ENCODE assay signal across 23 mouse cellular contexts in the genomic region with DNA sequence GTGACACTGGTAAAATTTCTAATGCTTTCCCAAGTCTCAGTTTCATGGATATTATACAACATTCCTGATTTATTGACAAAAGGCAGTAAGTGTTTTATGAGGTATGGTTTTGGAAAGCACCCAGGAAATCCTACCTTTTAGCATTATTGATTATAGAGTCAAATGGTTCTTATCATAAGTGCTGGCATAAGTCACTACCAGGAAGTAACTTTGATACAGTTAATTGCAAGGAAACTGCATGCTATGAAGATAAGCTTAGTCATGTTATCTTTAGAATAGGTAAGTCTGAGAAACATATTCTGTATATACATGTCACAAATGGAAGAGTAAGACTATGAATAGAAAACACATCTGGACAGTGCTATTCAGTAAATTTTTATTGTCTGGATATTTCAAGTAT.
DNase-seq lines count a peak whose midpoint lies in the region; ATAC-seq and TF ChIP-seq lines count a peak whose summit lies in the region.
"Had no signal": no experiment of that assay in that cellular context is flagged by ENCODE, and none has a peak within 500 bp of the region (broad histone marks: within the 10 kb centered on the region; RNA-seq: fewer than 3 reads in every experiment).

No protein-coding gene starts in this region.

- TF ChIP-seq EP300 in stomach, postnatal 0 days (optimal IDR thresholded peaks at IDR 0.05) = no peak

- no peak for TF ChIP-seq CTCF in intestine, postnatal 0 days (IDR thresholded peaks at IDR 0.05; ENCODE audit: low read depth)
- TF ChIP-seq CTCF in stomach, postnatal 0 days (IDR thresholded peaks at IDR 0.05; ENCODE audit: low read depth) = no peak

- H3K27me3 ChIP-seq in intestine, embryonic 15.5 days (replicated peaks) = no peaks in the 10 kb centered on the region
- no peaks in the 10 kb centered on the region for H3K27me3 ChIP-seq in intestine, postnatal 0 days (replicated peaks; ENCODE audit: control insufficient read depth, insufficient read depth, low read length)
- H3K27me3 ChIP-seq in stomach, postnatal 0 days (ENCODE audit: control insufficient read depth, insufficient read depth, low read length) = no peaks in the 10 kb centered on the region
- H3K27me3 ChIP-seq: CH12.LX; embryonic facial prominence, embryonic 12.5 days; forebrain, embryonic 13.5 days; forebrain, embryonic 15.5 days; Patski had no signal

- DNase-seq in stomach, postnatal 0 days (ENCODE audit: low spot score) = no peak
- no peak for DNase-seq in thymus, postnatal 0 days (ENCODE audit: low spot score)
- DNase-seq in testis, postnatal 14 days (ENCODE audit: low spot score) = no peak
- DNase-seq: adrenal gland, adult 8-10 months; adrenal gland, postnatal 25 days; B cell, adult 2 months; cerebellum, adult 11-12 months; cerebellum, adult 2 months; cerebellum, adult 9-10 months; cerebellum, postnatal 10 days; cerebellum, postnatal 25 days; forebrain, postnatal 0 days had no signal

- ATAC-seq in intestine, embryonic 15.5 days = peak; percentile 84
- ATAC-seq in intestine, postnatal 0 days = peak; percentile 53; the same call in 1 of the 2 replicates
- peak; percentile 74 for ATAC-seq in stomach, postnatal 0 days (ENCODE audit: low FRiP score, low TSS enrichment)
- ATAC-seq: activated CD4-positive, CD25-positive, alpha-beta regulatory T cell, adult 4 months; CD4-positive, CD25-positive, alpha-beta regulatory T cell, adult 4 months; forebrain, embryonic 13.5 days; forebrain, embryonic 15.5 days; forebrain, postnatal 0 days; Patski had no signal

- no peak overlapping the region for H3K4me3 ChIP-seq in intestine, embryonic 15.5 days (replicated peaks)
- no peak overlapping the region for H3K4me3 ChIP-seq in intestine, postnatal 0 days (ENCODE audit: low read depth, low read length)
- H3K4me3 ChIP-seq in stomach, postnatal 0 days (ENCODE audit: low read depth, low read length) = no peak overlapping the region
- H3K4me3 ChIP-seq: embryonic facial prominence, embryonic 10.5 days; embryonic facial prominence, embryonic 12.5 days; forebrain, embryonic 13.5 days; forebrain, embryonic 15.5 days had no signal

- no peak overlapping the region for H3K27ac ChIP-seq in intestine, embryonic 15.5 days
- H3K27ac ChIP-seq in intestine, postnatal 0 days (ENCODE audit: low read depth, low read length) = no peak overlapping the region
- no peak overlapping the region for H3K27ac ChIP-seq in stomach, postnatal 0 days (replicated peaks)
- H3K27ac ChIP-seq: embryonic facial prominence, embryonic 10.5 days; embryonic facial prominence, embryonic 12.5 days; forebrain, embryonic 13.5 days; forebrain, embryonic 15.5 days had no signal

- no peak overlapping the region for H3K4me2 ChIP-seq in intestine, embryonic 15.5 days (replicated peaks)
- H3K4me2 ChIP-seq in intestine, postnatal 0 days (replicated peaks; ENCODE audit: low read depth) = no peak overlapping the region
- no peak overlapping the region for H3K4me2 ChIP-seq in stomach, postnatal 0 days (replicated peaks; ENCODE audit: low read depth)
- H3K4me2 ChIP-seq: embryonic facial prominence, embryonic 12.5 days; forebrain, embryonic 13.5 days; forebrain, embryonic 15.5 days had no signal

- H3K9ac ChIP-seq in intestine, embryonic 15.5 days = no peak overlapping the region
- no peak overlapping the region for H3K9ac ChIP-seq in intestine, postnatal 0 days (ENCODE audit: low read depth, low read length)
- H3K9ac ChIP-seq in stomach, postnatal 0 days (ENCODE audit: low read length) = no peak overlapping the region
- H3K9ac ChIP-seq: embryonic facial prominence, embryonic 12.5 days; forebrain, embryonic 13.5 days; forebrain, embryonic 15.5 days; forebrain, postnatal 0 days had no signal

- no peaks in the 10 kb centered on the region for H3K36me3 ChIP-seq in intestine, embryonic 15.5 days
- no peaks in the 10 kb centered on the region for H3K36me3 ChIP-seq in intestine, postnatal 0 days (ENCODE audit: control insufficient read depth, insufficient read depth)
- no peaks in the 10 kb centered on the region for H3K36me3 ChIP-seq in stomach, postnatal 0 days (ENCODE audit: control insufficient read depth, insufficient read depth, low read length)
- H3K36me3 ChIP-seq: embryonic facial prominence, embryonic 10.5 days; embryonic facial prominence, embryonic 12.5 days; forebrain, embryonic 15.5 days; G1E had no signal

- H3K9me3 ChIP-seq in intestine, embryonic 15.5 days = no peaks in the 10 kb centered on the region
- H3K9me3 ChIP-seq in intestine, postnatal 0 days (ENCODE audit: control insufficient read depth) = no peaks in the 10 kb centered on the region
- H3K9me3 ChIP-seq in stomach, postnatal 0 days (ENCODE audit: control insufficient read depth, low read length) = no peaks in the 10 kb centered on the region
- H3K9me3 ChIP-seq: embryonic facial prominence, embryonic 10.5 days; embryonic facial prominence, embryonic 12.5 days; forebrain, embryonic 13.5 days; forebrain, embryonic 15.5 days had no signal

- H3K4me1 ChIP-seq in intestine, embryonic 15.5 days (replicated peaks) = no peaks in the 10 kb centered on the region
- H3K4me1 ChIP-seq in intestine, postnatal 0 days (replicated peaks; ENCODE audit: control insufficient read depth, insufficient read depth, low read length) = no peaks in the 10 kb centered on the region
- no peaks in the 10 kb centered on the region for H3K4me1 ChIP-seq in stomach, postnatal 0 days (replicated peaks; ENCODE audit: control insufficient read depth, insufficient read depth)
- H3K4me1 ChIP-seq: embryonic facial prominence, embryonic 10.5 days; embryonic facial prominence, embryonic 12.5 days; forebrain, embryonic 13.5 days; forebrain, embryonic 15.5 days had no signal
